Mouse (Mus musculus) lung, postnatal 0 days (tissue): ENCODE data around the gene Cdk8. TPM values are rescaled to one million over a fixed set of nuclear protein-coding genes. Genes with fewer than 3 reads are reported as not detected.

Experiments
- ATAC-seq: fragments of 200-750 bp; cut with Nextera tagmentation; 2 replicates; pipeline ENCODE4 v1.8.0; 2017; ENCODE audit warnings: moderate library complexity
- DNase-seq: peaks from one replicate; pipeline ENCODE4 v3.0.0-alpha.2; 2016; ENCODE audit warnings: low spot score
- H3K27ac ChIP-seq: fragments of 300-500 bp; sonication (generic); 2 replicates; pipeline ENCODE4 v1.5.1; 2014; ENCODE audit warnings: antibody characterized with exemption, mild to moderate bottlenecking, low read length, mixed read lengths
- H3K27me3 ChIP-seq: fragments of 300-500 bp; sonication (generic); replicated peaks from 2 replicates; pipeline ENCODE4 v1.6.1; 2014; ENCODE audit warnings: low read length, mixed read lengths; ENCODE audit not compliant: insufficient read depth
- H3K36me3 ChIP-seq: fragments of 300-500 bp; sonication (generic); 2 replicates; pipeline ENCODE4 v1.6.1; 2014; ENCODE audit warnings: low read length, mixed read lengths; ENCODE audit not compliant: insufficient read depth
- H3K4me1 ChIP-seq: fragments of 300-500 bp; sonication (generic); 2 replicates; pipeline ENCODE4 v1.6.1; 2014; ENCODE audit warnings: antibody characterized with exemption, low read depth, low read length, mixed read lengths; ENCODE audit not compliant: insufficient read depth
- H3K4me2 ChIP-seq: fragments of 300-500 bp; sonication (generic); replicated peaks from 2 replicates; pipeline ENCODE4 v1.6.1; 2014; ENCODE audit warnings: low read depth, mild to moderate bottlenecking, low read length, moderate library complexity, mixed read lengths
- H3K4me3 ChIP-seq: fragments of 300-500 bp; sonication (generic); 2 replicates; pipeline ENCODE4 v1.5.1; 2014; ENCODE audit warnings: low read depth, low read length
- H3K9ac ChIP-seq: fragments of 300-500 bp; sonication (generic); replicated peaks from 2 replicates; pipeline ENCODE4 v1.6.1; 2014; ENCODE audit warnings: low read depth, mild to moderate bottlenecking
- H3K9me3 ChIP-seq: fragments of 300-500 bp; sonication (generic); 2 replicates; pipeline ENCODE4 v1.6.1; 2016; ENCODE audit warnings: low read length, mixed read lengths
- CTCF ChIP-seq: IDR thresholded peaks from 2 replicates; pipeline ENCODE4 v1.5.1; 2016; ENCODE audit warnings: antibody characterized with exemption, mild to moderate bottlenecking
- EP300 ChIP-seq: IDR thresholded peaks from 2 replicates; pipeline ENCODE4 v1.6.1; 2016; ENCODE audit warnings: antibody characterized with exemption, mild to moderate bottlenecking, control low read depth
- WGBS: fragments of 180-500 bp; shearing (Covaris S2); extraction: QIAGEN DNeasy Blood & Tissue Kit; methylation state at CpG from one replicate; pipeline ENCODE4 v1.1.7; 2014; 5-methylcytosine and 5-hydroxymethylcytosine counted together
- polyA plus RNA-seq: library from polyadenylated mRNA; unstranded; fragments of >200 nt; fragmentation: Nextera tagmentation; extraction: Ambion mirVana; gene quantifications from 2 replicates; pipeline ENCODE4 v1.2.1, GENCODE M21; 2015

The Cdk8 gene
- polyA plus RNA-seq, 1 experiment from 2014 or later = 12.1 TPM

DNA sequence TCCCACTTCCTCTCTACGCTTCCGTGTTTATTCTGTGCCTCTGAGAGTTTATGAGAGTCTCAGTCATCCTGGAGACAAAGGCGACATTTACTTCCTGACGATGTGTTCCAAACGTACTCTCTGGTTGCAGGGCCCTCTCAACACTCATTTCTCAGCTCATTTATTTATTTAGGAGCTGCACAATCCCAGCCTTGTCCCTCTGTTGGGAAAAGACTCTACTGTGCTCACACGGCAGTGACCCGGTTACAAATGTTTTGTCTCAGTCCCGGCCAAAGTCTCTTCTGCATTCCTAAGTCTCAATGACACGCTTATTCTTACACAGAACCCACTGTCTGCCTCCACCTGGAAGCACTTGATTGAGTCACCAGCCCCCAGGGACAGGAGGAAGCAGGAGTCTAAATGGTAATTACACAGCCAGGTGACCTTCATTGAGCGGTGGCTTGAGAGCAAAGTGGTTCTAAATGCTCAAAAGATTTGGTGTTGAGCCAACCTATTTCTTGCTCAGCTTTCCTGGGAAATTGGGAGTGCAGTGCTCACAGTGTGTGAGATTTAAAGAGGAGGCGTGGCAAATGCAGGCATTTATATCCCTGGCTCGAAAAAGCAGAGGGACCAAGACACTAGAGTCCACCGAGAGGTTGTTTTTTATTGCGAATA lies 84.4 kb downstream of the Cdk8 start:
- no peak overlapping the region for H3K4me3 ChIP-seq
- peak overlapping the region; percentile 48 for H3K27ac ChIP-seq
- peak overlapping the region; percentile 20 for H3K4me2 ChIP-seq
- peak; percentile 78 for ATAC-seq
- H3K36me3 ChIP-seq = no peaks in the 10 kb centered on the region
- no peaks in the 10 kb centered on the region for H3K27me3 ChIP-seq
- TF ChIP-seq EP300 (peak; percentile 56), CTCF (no peak)
- H3K4me1 ChIP-seq = peaks cover 13% of the 10 kb centered on the region; the same call in 1 of the 2 replicates
- H3K9ac ChIP-seq = no peak overlapping the region
- peak; percentile 73 for DNase-seq
- 17% methylated on average over 14 of the region's 14 CpGs for WGBS
- H3K9me3 ChIP-seq = no peaks in the 10 kb centered on the region

GRCm38 (mm10) chr5:146316316-146316715 lies 85.3 kb downstream of the Cdk8 start:
- Histone ChIP-seq H3K9ac (no peak overlapping the region), H3K4me3 (no peak overlapping the region), H3K4me1 (peaks cover 13% of the 10 kb centered on the region; the same call in 1 of the 2 replicates), H3K9me3 (no peaks in the 10 kb centered on the region), H3K4me2 (no peak overlapping the region), H3K36me3 (no peaks in the 10 kb centered on the region), H3K27ac (no peak overlapping the region), H3K27me3 (no peaks in the 10 kb centered on the region)
- TF ChIP-seq EP300 (no peak), CTCF (no peak)
- no peak for DNase-seq
- WGBS = 76% methylated on average over 5 of the region's 5 CpGs
- ATAC-seq = no peak

DNA sequence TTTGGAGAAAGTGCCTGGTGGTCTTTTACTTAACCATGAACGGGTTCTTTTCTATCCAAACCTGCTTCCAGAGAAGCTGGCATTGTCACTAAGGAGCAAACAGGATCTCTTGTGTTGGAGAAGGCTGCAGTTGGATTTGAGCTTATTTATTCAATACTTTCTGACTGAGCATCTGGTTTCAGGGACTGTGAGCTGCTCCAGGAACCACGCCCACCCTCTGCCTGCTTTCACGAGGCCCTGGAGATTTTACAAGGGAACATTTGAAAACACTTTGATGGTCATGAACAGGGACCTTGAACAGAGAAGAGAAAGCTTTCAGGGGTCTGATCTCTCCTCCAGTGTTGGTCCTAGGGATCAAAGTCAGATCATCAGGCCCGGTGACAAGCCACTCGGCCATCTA lies 87.0 kb downstream of the Cdk8 start:
- Histone ChIP-seq H3K9ac (no peak overlapping the region), H3K27ac (no peak overlapping the region), H3K4me3 (no peak overlapping the region), H3K4me2 (no peak overlapping the region), H3K36me3 (no peaks in the 10 kb centered on the region), H3K27me3 (no peaks in the 10 kb centered on the region), H3K9me3 (no peaks in the 10 kb centered on the region), H3K4me1 (peaks cover 13% of the 10 kb centered on the region; the same call in 1 of the 2 replicates)
- ATAC-seq (no peak), DNase-seq (no peak)
- 54% methylated on average over 5 of the region's 5 CpGs for WGBS
- TF ChIP-seq CTCF (no peak), EP300 (no peak)

DNA sequence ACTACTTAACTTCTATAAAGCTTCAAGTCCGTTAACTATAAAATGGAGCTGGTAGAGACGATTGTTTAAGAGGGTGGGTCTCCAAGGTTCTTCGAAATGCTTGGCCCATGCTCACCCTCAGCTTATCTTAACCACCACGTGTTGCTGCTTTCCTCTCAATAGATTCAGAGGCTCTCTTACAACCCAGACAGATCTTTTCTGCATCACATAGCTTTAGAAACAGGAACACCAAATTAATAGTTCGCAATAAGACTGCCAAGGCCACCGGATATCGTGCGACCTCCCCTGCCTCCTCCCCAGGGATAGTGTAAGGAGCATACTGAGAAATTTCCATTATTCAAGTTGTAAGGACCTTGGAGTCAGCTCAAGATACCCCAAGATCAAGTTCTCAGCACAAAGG lies 87.4 kb downstream of the Cdk8 start:
- H3K4me1 ChIP-seq = peaks cover 13% of the 10 kb centered on the region; the same call in 1 of the 2 replicates
- DNase-seq (no peak), ATAC-seq (no peak)
- H3K9ac ChIP-seq = no peak overlapping the region
- 64% methylated on average over 8 of the region's 8 CpGs for WGBS
- no peak overlapping the region for H3K27ac ChIP-seq
- no peaks in the 10 kb centered on the region for H3K36me3 ChIP-seq
- H3K27me3 ChIP-seq = no peaks in the 10 kb centered on the region
- TF ChIP-seq EP300 (no peak), CTCF (no peak)
- H3K4me2 ChIP-seq = no peak overlapping the region
- H3K4me3 ChIP-seq = no peak overlapping the region
- no peaks in the 10 kb centered on the region for H3K9me3 ChIP-seq

GRCm38 (mm10) chr5:146328941-146329340 lies 97.9 kb downstream of the Cdk8 start:
- ATAC-seq = no peak
- no peaks in the 10 kb centered on the region for H3K36me3 ChIP-seq
- TF ChIP-seq CTCF (no peak), EP300 (no peak)
- H3K27ac ChIP-seq = no peak overlapping the region
- H3K4me3 ChIP-seq = no peak overlapping the region
- no peak for DNase-seq
- peaks cover 5% of the 10 kb centered on the region; the same call in 1 of the 2 replicates for H3K4me1 ChIP-seq
- no peaks in the 10 kb centered on the region for H3K27me3 ChIP-seq
- no peak overlapping the region for H3K4me2 ChIP-seq
- WGBS = 42% methylated on average over 10 of the region's 10 CpGs
- no peaks in the 10 kb centered on the region for H3K9me3 ChIP-seq
- no peak overlapping the region for H3K9ac ChIP-seq

DNA sequence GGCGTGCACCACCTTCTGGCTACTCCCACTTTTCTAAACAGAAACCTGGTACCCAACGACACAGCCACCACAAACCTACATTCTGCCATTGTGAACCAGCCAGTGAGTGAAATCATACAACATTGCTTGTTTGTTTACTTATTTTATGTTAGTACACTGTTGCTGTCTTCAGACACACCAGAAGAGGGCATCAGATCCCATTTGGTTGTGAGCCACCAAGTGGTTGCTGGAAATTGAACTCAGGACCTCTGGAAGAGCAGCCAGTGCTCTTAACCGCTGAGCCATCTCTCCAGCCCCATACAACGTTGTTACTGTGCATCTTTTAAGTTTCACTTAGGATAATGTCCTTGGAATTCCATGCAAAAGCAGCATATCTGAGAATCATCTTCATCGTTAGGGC lies 98.5 kb downstream of the Cdk8 start:
- Histone ChIP-seq H3K4me1 (peaks cover 5% of the 10 kb centered on the region; the same call in 1 of the 2 replicates), H3K9me3 (no peaks in the 10 kb centered on the region), H3K4me3 (no peak overlapping the region), H3K27me3 (no peaks in the 10 kb centered on the region), H3K9ac (no peak overlapping the region), H3K36me3 (no peaks in the 10 kb centered on the region), H3K27ac (no peak overlapping the region), H3K4me2 (no peak overlapping the region)
- TF ChIP-seq EP300 (no peak), CTCF (no peak)
- DNase-seq (no peak), ATAC-seq (no peak)
- 84% methylated on average over 5 of the region's 5 CpGs for WGBS
